Mouse (Mus musculus) stomach, embryonic 16.5 days (tissue): ENCODE measurements at regions not wholly inside any gene's neighbourhood (a gene's known extent, or its start where the extent isn't known, plus 50 kb on each side); places are given as distances from the start of the nearest gene placed in this dataset.

Experiments
- ATAC-seq: fragments of 200-750 bp; cut with Nextera tagmentation; 2 replicates; pipeline ENCODE4 v1.8.0; 2017; ENCODE audit warnings: moderate number of reproducible peaks, moderate TSS enrichment; ENCODE audit not compliant: insufficient read depth, low FRiP score
- H3K27ac ChIP-seq: fragments of 300-500 bp; sonication (generic); 2 replicates; pipeline ENCODE4 v1.5.1; 2014; ENCODE audit warnings: low read length
- H3K27me3 ChIP-seq: fragments of 300-500 bp; sonication (generic); 2 replicates; pipeline ENCODE4 v1.6.1; 2014; ENCODE audit warnings: low read length, control low read depth, mixed read lengths; ENCODE audit not compliant: control insufficient read depth, insufficient read depth
- H3K36me3 ChIP-seq: fragments of 300-500 bp; sonication (generic); 2 replicates; pipeline ENCODE4 v1.6.1; 2014; ENCODE audit warnings: low read length; ENCODE audit not compliant: control insufficient read depth, insufficient read depth
- H3K4me1 ChIP-seq: fragments of 300-500 bp; sonication (generic); 2 replicates; pipeline ENCODE4 v1.6.1; 2014; ENCODE audit warnings: low read length, control low read depth, mixed read lengths; ENCODE audit not compliant: control insufficient read depth, insufficient read depth
- H3K4me2 ChIP-seq: fragments of 300-500 bp; sonication (generic); 2 replicates; pipeline ENCODE4 v1.6.1; 2014; ENCODE audit warnings: low read depth, low read length, mixed read lengths
- H3K4me3 ChIP-seq: fragments of 300-500 bp; sonication (generic); replicated peaks from 2 replicates; pipeline ENCODE4 v1.5.1; 2014; ENCODE audit warnings: mild to moderate bottlenecking, low read length
- H3K9ac ChIP-seq: fragments of 300-500 bp; sonication (generic); 2 replicates; pipeline ENCODE4 v1.6.1; 2014; ENCODE audit warnings: low read length
- H3K9me3 ChIP-seq: fragments of 300-500 bp; sonication (generic); replicated peaks from 2 replicates; pipeline ENCODE4 v1.6.1; 2016; ENCODE audit warnings: low read length, control low read depth; ENCODE audit not compliant: control insufficient read depth
- WGBS: fragments of 180-500 bp; shearing (Covaris S2); extraction: QIAGEN DNeasy Blood & Tissue Kit; methylation state at CpG from one replicate; pipeline ENCODE4 v1.1.7; 2014; 5-methylcytosine and 5-hydroxymethylcytosine counted together

- Histone ChIP-seq H3K4me2 (no peak overlapping the region), H3K36me3 (no peaks in the 10 kb centered on the region), H3K4me3 (no peak overlapping the region), H3K9ac (no peak overlapping the region), H3K4me1 (no peaks in the 10 kb centered on the region), H3K9me3 (no peaks in the 10 kb centered on the region), H3K27me3 (no peaks in the 10 kb centered on the region), H3K27ac (no peak overlapping the region)
- ATAC-seq, result no peak
- WGBS, result 79% methylated on average over 3 of the region's 3 CpGs
These were observed 58.6 kb downstream of the Kcnrg start for GRCm38 (mm10) chr14:61665815-61666214.

- no peak for ATAC-seq
- Histone ChIP-seq H3K4me3 (no peak overlapping the region), H3K27ac (no peak overlapping the region), H3K27me3 (no peaks in the 10 kb centered on the region), H3K9me3 (no peaks in the 10 kb centered on the region), H3K4me2 (no peak overlapping the region), H3K36me3 (no peaks in the 10 kb centered on the region), H3K4me1 (no peaks in the 10 kb centered on the region), H3K9ac (no peak overlapping the region)
- 48% methylated on average over 2 of the region's 2 CpGs for WGBS
These were observed 65.9 kb downstream of the Kcnrg start for GRCm38 (mm10) chr14:61673184-61673583.

GRCm38 (mm10) chr14:61678107-61678506, 70.8 kb downstream of the Kcnrg start:
- H3K9me3 ChIP-seq, result no peaks in the 10 kb centered on the region
- no peak overlapping the region for H3K4me3 ChIP-seq
- ATAC-seq, result no peak
- peaks cover 4% of the 10 kb centered on the region; the same call in 1 of the 2 replicates for H3K4me1 ChIP-seq
- no peak overlapping the region for H3K27ac ChIP-seq
- no peak overlapping the region for H3K4me2 ChIP-seq
- H3K36me3 ChIP-seq, result no peaks in the 10 kb centered on the region
- H3K27me3 ChIP-seq, result no peaks in the 10 kb centered on the region
- no peak overlapping the region for H3K9ac ChIP-seq
- WGBS, result 89% methylated on average over 1 of the region's 1 CpGs

GRCm38 (mm10) chr14:61680818-61681707, 73.8 kb downstream of the Kcnrg start:
- peak overlapping the region; percentile 86 for H3K9ac ChIP-seq
- peak overlapping the region; percentile 95 for H3K27ac ChIP-seq
- peak; percentile 75 for ATAC-seq
- H3K9me3 ChIP-seq, result no peaks in the 10 kb centered on the region
- H3K27me3 ChIP-seq, result peaks cover 9% of the 10 kb centered on the region; the same call in 1 of the 2 replicates
- peaks cover 6% of the 10 kb centered on the region; the same call in 1 of the 2 replicates for H3K4me1 ChIP-seq
- peak overlapping the region; percentile 75 for H3K4me3 ChIP-seq
- under 1% methylated on average over 49 of the region's 50 CpGs for WGBS
- H3K36me3 ChIP-seq, result no peaks in the 10 kb centered on the region
- peak overlapping the region; percentile 92 for H3K4me2 ChIP-seq

GRCm38 (mm10) chr14:61681708-61682701, 74.7 kb downstream of the Kcnrg start:
- Histone ChIP-seq H3K9ac (peak overlapping the region; percentile 86), H3K4me1 (peaks cover 12% of the 10 kb centered on the region; the same call in 1 of the 2 replicates), H3K4me2 (peak overlapping the region; percentile 92), H3K4me3 (peak overlapping the region; percentile 75), H3K27me3 (peaks cover 9% of the 10 kb centered on the region; the same call in 1 of the 2 replicates), H3K36me3 (no peaks in the 10 kb centered on the region), H3K27ac (peak overlapping the region; percentile 95), H3K9me3 (no peaks in the 10 kb centered on the region)
- ATAC-seq, result peak; percentile 86
- WGBS, result 1% methylated on average over 87 of the region's 90 CpGs

GRCm38 (mm10) chr14:61682721-61683355, 75.6 kb downstream of the Kcnrg start:
- peak overlapping the region; percentile 86 for H3K9ac ChIP-seq
- H3K4me1 ChIP-seq, result peaks cover 15% of the 10 kb centered on the region; the same call in 1 of the 2 replicates
- ATAC-seq, result peak; percentile 59; the same call in 1 of the 2 replicates
- WGBS, result under 1% methylated on average over 54 of the region's 54 CpGs
- peak overlapping the region; percentile 95 for H3K27ac ChIP-seq
- H3K4me2 ChIP-seq, result peak overlapping the region; percentile 92
- no peaks in the 10 kb centered on the region for H3K36me3 ChIP-seq
- H3K4me3 ChIP-seq, result peak overlapping the region; percentile 75
- H3K27me3 ChIP-seq, result peaks cover 9% of the 10 kb centered on the region; the same call in 1 of the 2 replicates
- H3K9me3 ChIP-seq, result no peaks in the 10 kb centered on the region

GRCm38 (mm10) chr14:61683356-61683740, 76.1 kb downstream of the Kcnrg start:
- Histone ChIP-seq H3K4me2 (peak overlapping the region; percentile 92), H3K36me3 (no peaks in the 10 kb centered on the region), H3K9me3 (no peaks in the 10 kb centered on the region), H3K4me1 (peaks cover 15% of the 10 kb centered on the region; the same call in 1 of the 2 replicates), H3K9ac (peak overlapping the region; percentile 60; the same call in 1 of the 2 replicates), H3K27me3 (peaks cover 9% of the 10 kb centered on the region; the same call in 1 of the 2 replicates), H3K27ac (peak overlapping the region; percentile 95), H3K4me3 (peak overlapping the region; percentile 75)
- ATAC-seq, result no peak
- WGBS, result 14% methylated on average over 9 of the region's 9 CpGs

- no peak for ATAC-seq
- Histone ChIP-seq H3K9ac (no peak overlapping the region), H3K4me2 (peak overlapping the region; percentile 92), H3K4me1 (peaks cover 15% of the 10 kb centered on the region), H3K9me3 (no peaks in the 10 kb centered on the region), H3K27ac (no peak overlapping the region), H3K36me3 (no peaks in the 10 kb centered on the region), H3K4me3 (peak overlapping the region; percentile 28), H3K27me3 (peaks cover 14% of the 10 kb centered on the region)
- WGBS, result 32% methylated on average over 19 of the region's 19 CpGs
These were observed 76.6 kb downstream of the Kcnrg start for GRCm38 (mm10) chr14:61683791-61684411.
